Mouse (Mus musculus): Measurements from ENCODE around the gene Cfap65. TPM values are rescaled to one million over a fixed set of nuclear protein-coding genes. Genes with fewer than 3 reads are reported as not detected.

Cfap65 gene
- polyA plus RNA-seq, 1 experiment from 2014 or later = 0.17 TPM

- H3K27me3 ChIP-seq = peaks cover 94% of the 10 kb centered on the region
- no peak within 1 kb of the TSS for H3K9ac ChIP-seq (replicated peaks)
- ATAC-seq (ENCODE audit: low FRiP score, low read depth) = no peak
- H3K4me1 ChIP-seq = peaks cover 34% of the 10 kb centered on the region
- no peak within 1 kb of the TSS for H3K27ac ChIP-seq (replicated peaks)
- H3K4me2 ChIP-seq (replicated peaks) = peak within 1 kb of the TSS; percentile 51
- WGBS = under 1% methylated on average over 46 of the region's 55 CpGs
- no peaks in the 10 kb centered on the region for H3K36me3 ChIP-seq
- no peaks in the 10 kb centered on the region for H3K9me3 ChIP-seq
- peak within 1 kb of the TSS; percentile 35 for H3K4me3 ChIP-seq
Observed at GRCm38 (mm10) chr1:74951556-74952210, 16.3 kb upstream of the Cfap65 start, which contains the start of gene Ihh. Gene Ihh (minus strand): TSS chr1:74951672.

- no peaks in the 10 kb centered on the region for H3K9me3 ChIP-seq
- H3K27me3 ChIP-seq = peaks cover 97% of the 10 kb centered on the region
- no peak overlapping the region for H3K9ac ChIP-seq (replicated peaks)
- H3K27ac ChIP-seq (replicated peaks) = no peak overlapping the region
- H3K4me2 ChIP-seq (replicated peaks) = peak overlapping the region; percentile 51
- ATAC-seq (ENCODE audit: low FRiP score, low read depth) = no peak
- no peaks in the 10 kb centered on the region for H3K36me3 ChIP-seq
- peak overlapping the region; percentile 35 for H3K4me3 ChIP-seq
- WGBS = 1% methylated on average over 84 of the region's 84 CpGs
- H3K4me1 ChIP-seq = peaks cover 34% of the 10 kb centered on the region
Observed at GRCm38 (mm10) chr1:74950576-74951490, 15.4 kb upstream of the Cfap65 start.

- Histone ChIP-seq H3K9me3 (no peaks in the 10 kb centered on the region), H3K4me1 (peaks cover 34% of the 10 kb centered on the region), H3K27ac (replicated peaks) (no peak overlapping the region), H3K9ac (replicated peaks) (no peak overlapping the region), H3K36me3 (no peaks in the 10 kb centered on the region), H3K27me3 (peaks cover 98% of the 10 kb centered on the region), H3K4me2 (replicated peaks) (no peak overlapping the region), H3K4me3 (peak overlapping the region; percentile 35; the same call in 1 of the 2 replicates)
- ATAC-seq (ENCODE audit: low FRiP score, low read depth) = no peak
- WGBS = 4% methylated on average over 16 of the region's 16 CpGs
Observed at GRCm38 (mm10) chr1:74950066-74950465, 14.7 kb upstream of the Cfap65 start.

GRCm38 (mm10) chr1:74949666-74950050, 14.3 kb upstream of the Cfap65 start:
- 4% methylated on average over 24 of the region's 24 CpGs for WGBS
- peaks cover 97% of the 10 kb centered on the region for H3K27me3 ChIP-seq
- no peaks in the 10 kb centered on the region for H3K9me3 ChIP-seq
- no peak overlapping the region for H3K27ac ChIP-seq (replicated peaks)
- H3K4me1 ChIP-seq = peaks cover 34% of the 10 kb centered on the region
- no peak overlapping the region for H3K9ac ChIP-seq (replicated peaks)
- ATAC-seq (ENCODE audit: low FRiP score, low read depth) = no peak
- H3K4me3 ChIP-seq = 0 out of 2 replicates have a peak overlapping the region, but pooled peaks have one; percentile 4
- H3K36me3 ChIP-seq = no peaks in the 10 kb centered on the region
- no peak overlapping the region for H3K4me2 ChIP-seq (replicated peaks)

- Histone ChIP-seq H3K4me2 (replicated peaks) (peak overlapping the region; percentile 57), H3K4me3 (no peak overlapping the region), H3K27me3 (peaks cover 98% of the 10 kb centered on the region), H3K9me3 (no peaks in the 10 kb centered on the region), H3K9ac (replicated peaks) (no peak overlapping the region), H3K36me3 (no peaks in the 10 kb centered on the region), H3K4me1 (peaks cover 34% of the 10 kb centered on the region), H3K27ac (replicated peaks) (no peak overlapping the region)
- WGBS = 2% methylated on average over 20 of the region's 20 CpGs
- peak; percentile 48; the same call in 1 of the 2 replicates for ATAC-seq (ENCODE audit: low FRiP score, low read depth)
Observed at GRCm38 (mm10) chr1:74948784-74949665, 13.6 kb upstream of the Cfap65 start.

GRCm38 (mm10) chr1:74947986-74948670, 12.7 kb upstream of the Cfap65 start:
- Histone ChIP-seq H3K4me2 (replicated peaks) (peak overlapping the region; percentile 57), H3K27me3 (peaks cover 97% of the 10 kb centered on the region), H3K36me3 (no peaks in the 10 kb centered on the region), H3K4me3 (peak overlapping the region; percentile 35), H3K9me3 (no peaks in the 10 kb centered on the region), H3K4me1 (peaks cover 34% of the 10 kb centered on the region), H3K9ac (replicated peaks) (peak overlapping the region; percentile 50; the same call in 1 of the 2 replicates), H3K27ac (replicated peaks) (no peak overlapping the region)
- ATAC-seq (ENCODE audit: low FRiP score, low read depth) = no peak
- 2% methylated on average over 37 of the region's 41 CpGs for WGBS

GRCm38 (mm10) chr1:74941651-74942360, 6.4 kb upstream of the Cfap65 start:
- H3K27me3 ChIP-seq = peaks cover 66% of the 10 kb centered on the region

GRCm38 (mm10) chr1:74939762-74940161, 4.4 kb upstream of the Cfap65 start:
- Histone ChIP-seq H3K4me1 (no peaks in the 10 kb centered on the region), H3K4me2 (replicated peaks) (no peak overlapping the region), H3K4me3 (no peak overlapping the region), H3K9me3 (no peaks in the 10 kb centered on the region), H3K9ac (replicated peaks) (no peak overlapping the region), H3K36me3 (no peaks in the 10 kb centered on the region), H3K27me3 (peaks cover 52% of the 10 kb centered on the region), H3K27ac (replicated peaks) (no peak overlapping the region)
- 14% methylated on average over 3 of the region's 3 CpGs for WGBS
- ATAC-seq (ENCODE audit: low FRiP score, low read depth) = no peak

More at GRCm38 (mm10) chr1:74941651-74942360, 6.4 kb upstream of the Cfap65 start:
- no peak overlapping the region for H3K9ac ChIP-seq (replicated peaks)
- no peak overlapping the region for H3K4me3 ChIP-seq
- no peaks in the 10 kb centered on the region for H3K9me3 ChIP-seq
- no peaks in the 10 kb centered on the region for H3K36me3 ChIP-seq
- no peaks in the 10 kb centered on the region for H3K4me1 ChIP-seq
- no peak for ATAC-seq (ENCODE audit: low FRiP score, low read depth)
- 61% methylated on average over 12 of the region's 12 CpGs for WGBS
- no peak overlapping the region for H3K4me2 ChIP-seq (replicated peaks)
- no peak overlapping the region for H3K27ac ChIP-seq (replicated peaks)

GRCm38 (mm10) chr1:74936221-74936830, 927 bp upstream of the Cfap65 start:
- H3K4me3 ChIP-seq = no peak overlapping the region
- no peak for ATAC-seq (ENCODE audit: low FRiP score, low read depth)
- peaks cover 42% of the 10 kb centered on the region for H3K27me3 ChIP-seq
- H3K4me1 ChIP-seq = no peaks in the 10 kb centered on the region
- no peaks in the 10 kb centered on the region for H3K9me3 ChIP-seq
- no peaks in the 10 kb centered on the region for H3K36me3 ChIP-seq
- H3K9ac ChIP-seq (replicated peaks) = no peak overlapping the region
- no peak overlapping the region for H3K27ac ChIP-seq (replicated peaks)
- H3K4me2 ChIP-seq (replicated peaks) = no peak overlapping the region
- WGBS = 35% methylated on average over 12 of the region's 12 CpGs

- no peak for ATAC-seq (ENCODE audit: low FRiP score, low read depth)
- WGBS = 86% methylated on average over 9 of the region's 9 CpGs
- H3K36me3 ChIP-seq = no peaks in the 10 kb centered on the region
- no peak overlapping the region for H3K4me2 ChIP-seq (replicated peaks)
- H3K9ac ChIP-seq (replicated peaks) = no peak overlapping the region
- no peak overlapping the region for H3K27ac ChIP-seq (replicated peaks)
- no peak overlapping the region for H3K4me3 ChIP-seq
- no peaks in the 10 kb centered on the region for H3K9me3 ChIP-seq
- H3K4me1 ChIP-seq = no peaks in the 10 kb centered on the region
- H3K27me3 ChIP-seq = peaks cover 34% of the 10 kb centered on the region
Observed at GRCm38 (mm10) chr1:74927621-74928296, 7.6 kb downstream of the Cfap65 start.

All from midbrain, embryonic 12.5 days (tissue).